Mouse (Mus musculus): ENCODE data around the gene Zbtb37.

DNA sequence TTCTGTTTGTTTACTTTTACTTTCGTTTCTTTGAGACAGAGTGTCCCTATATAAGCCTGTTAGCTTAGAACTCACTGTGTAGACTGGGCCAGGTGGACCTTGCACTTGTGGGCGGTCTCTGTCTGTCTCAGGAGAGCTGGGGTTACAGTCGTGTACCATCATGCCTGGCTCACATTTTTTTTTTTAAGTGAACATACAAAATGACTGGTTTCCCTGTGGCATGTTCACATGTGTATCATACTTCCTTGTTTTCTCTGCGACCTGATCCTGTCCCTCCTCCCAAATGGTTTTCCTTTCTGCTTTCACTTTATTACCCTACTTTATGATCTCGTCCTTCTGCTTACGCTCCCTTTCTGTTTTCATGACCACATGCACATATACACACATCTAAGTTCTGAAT lies 41.6 kb upstream of the Zbtb37 start:
- no peak for TF ChIP-seq CTCF (IDR thresholded peaks at IDR 0.05; ENCODE audit: low read depth, low read length)
- no peak for TF ChIP-seq POLR2A (IDR thresholded peaks at IDR 0.05; ENCODE audit: extremely low read depth, insufficient read depth, low read length)
